Mouse (Mus musculus): ENCODE measurements around the gene Izumo4.
A peak's percentile ranks its signal among the peaks of the same experiment; 100 is the strongest.

The Izumo4 gene

DNA sequence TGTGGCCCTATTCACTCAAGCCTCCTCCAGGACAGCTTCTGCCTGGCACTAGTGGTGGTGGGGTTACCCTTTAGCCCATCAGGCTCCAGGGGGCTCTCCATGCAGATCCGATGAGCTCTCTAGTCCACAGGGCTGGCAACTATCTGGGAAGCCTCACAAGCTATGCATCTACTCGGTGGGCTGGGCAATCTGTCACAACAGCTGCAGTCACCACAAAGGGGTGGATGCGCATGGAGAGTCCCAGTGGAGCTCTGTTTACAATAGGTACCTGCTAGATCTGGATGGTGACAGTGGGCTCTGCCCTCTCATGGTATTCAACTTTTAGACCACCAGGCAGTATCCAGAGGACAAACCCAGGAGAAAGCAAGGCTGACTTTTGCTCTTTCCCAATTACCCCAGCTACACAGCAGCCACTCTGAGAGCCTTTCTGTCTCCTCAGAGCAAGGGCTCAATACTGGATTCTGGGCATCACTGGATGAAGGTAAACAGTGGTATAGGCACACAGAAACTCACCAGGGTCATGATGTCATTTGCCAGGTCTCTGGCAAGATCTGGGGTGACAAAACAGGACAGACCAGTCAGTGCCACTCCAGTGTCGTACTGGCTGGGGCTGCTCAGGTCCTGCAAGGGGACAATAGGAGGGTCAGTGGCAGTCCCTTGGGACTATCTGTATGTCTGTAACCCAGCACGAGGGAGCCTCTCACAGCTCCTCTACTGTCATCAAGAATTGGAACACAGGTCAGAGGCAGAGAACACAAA lies 25.6 kb downstream of the Izumo4 start:
- no peak for DNase-seq (ENCODE audit: low read depth)

DNA sequence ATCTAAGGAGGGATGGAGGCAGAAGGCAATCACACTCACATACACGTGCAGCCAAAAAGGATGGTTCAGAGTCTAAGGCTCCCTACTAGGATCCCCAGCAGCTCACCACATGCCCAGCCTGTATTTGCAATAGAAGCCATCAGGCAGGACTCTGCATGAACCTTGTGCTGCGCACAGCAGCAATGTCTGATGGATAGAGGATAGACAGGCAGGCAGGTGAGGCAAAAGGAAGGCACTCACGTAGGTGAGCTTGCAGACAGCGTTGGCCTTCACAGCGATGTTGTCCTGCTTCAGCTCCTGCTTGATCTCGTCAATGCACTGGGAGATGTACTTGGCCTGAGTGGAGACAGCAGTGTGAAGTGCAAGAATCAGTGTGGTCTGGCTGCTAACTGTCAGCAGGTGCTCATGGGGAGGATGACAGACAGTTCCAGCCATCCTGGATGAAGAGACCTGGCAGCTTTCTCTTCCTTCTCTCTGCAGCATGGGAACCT lies 30.7 kb downstream of the Izumo4 start:
- no peak for DNase-seq (ENCODE audit: low read depth)

DNA sequence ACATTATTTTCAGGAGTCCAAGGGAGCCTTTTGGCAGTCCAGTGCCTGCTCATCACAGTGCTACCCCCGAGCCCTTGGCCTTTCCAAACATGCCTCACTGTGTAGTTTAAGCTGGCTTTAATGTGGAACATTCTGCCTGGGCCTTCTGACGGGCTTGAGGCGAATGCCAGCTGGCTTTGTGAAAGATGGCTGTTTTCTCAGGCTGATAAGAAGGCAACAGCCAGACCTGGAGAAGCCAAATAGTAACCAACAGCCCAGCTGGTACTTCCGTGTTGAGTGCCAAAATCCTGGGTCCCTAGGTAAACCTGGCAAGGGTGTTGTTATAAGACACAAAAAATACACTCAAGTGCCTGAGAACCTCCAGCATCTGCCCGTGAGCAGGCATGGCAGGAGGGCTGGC lies 34.7 kb downstream of the Izumo4 start:
- no peak for DNase-seq (ENCODE audit: low read depth)

DNA sequence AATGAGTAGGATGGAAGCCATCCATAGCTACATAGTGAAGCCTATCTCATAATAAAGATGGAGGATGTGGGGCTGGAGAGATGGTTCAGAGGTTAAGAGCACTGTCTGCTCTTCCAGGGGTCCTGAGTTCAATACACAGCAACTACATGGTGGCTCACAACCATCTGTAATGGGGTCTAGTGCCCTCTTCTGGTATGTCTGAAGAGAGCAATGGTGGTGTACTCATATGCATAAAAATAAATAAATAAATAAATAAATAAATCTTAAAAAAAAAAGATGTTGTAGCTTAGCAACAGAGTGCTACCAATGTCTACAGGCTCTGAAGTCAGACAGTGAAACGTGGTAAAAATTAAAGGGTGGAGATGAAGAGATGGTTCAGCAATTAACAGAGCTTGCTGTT lies 36.7 kb downstream of the Izumo4 start:
- DNase-seq (ENCODE audit: low read depth): peak; percentile 56

DNA sequence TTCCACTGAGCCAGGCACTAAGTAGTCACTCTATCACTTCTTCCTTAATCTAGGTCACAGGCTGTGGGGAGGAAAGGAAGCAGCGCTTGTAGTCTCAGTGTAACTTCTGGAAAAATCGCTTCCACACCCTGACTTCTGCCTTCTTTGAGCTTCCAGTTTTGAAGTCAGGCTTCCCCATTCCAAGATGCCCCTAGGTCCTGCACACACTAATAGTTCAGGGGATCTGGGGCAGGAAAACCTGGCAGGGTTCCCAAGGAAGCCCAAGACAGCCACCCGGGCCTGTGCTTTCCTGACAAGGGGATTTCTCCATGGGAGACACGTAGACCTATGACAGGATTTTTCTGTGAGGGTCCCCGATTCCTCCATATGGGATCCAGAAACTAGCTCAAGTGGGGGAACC lies 39.2 kb downstream of the Izumo4 start:
- no peak for DNase-seq (ENCODE audit: low read depth)

DNA sequence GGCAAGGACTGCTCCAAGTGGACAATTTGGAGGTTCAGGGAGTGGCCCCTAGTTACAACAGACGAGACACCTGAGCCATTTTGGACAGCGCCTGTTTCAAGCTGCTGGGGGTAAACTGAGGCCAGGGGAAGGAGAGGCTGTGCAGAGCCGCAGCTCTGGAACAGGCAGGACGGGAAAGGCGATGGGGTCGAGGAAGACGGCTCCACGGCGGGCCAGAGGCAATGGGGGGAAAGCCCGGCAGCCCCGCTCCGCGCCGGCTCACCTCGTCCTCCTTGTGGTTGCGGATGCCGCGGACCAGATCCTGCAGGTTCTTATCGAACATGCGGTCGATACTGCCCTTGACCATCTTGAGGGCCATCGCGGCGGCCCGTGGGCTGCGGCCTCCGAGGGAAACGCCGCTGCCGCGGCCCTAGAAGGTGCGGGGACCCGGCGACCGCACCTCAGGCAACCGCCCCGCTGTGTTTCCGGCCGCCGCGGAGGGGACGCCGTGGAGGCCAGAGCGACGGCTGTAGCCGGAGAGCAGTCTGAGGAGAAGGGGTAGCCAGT lies 39.7 kb downstream of the Izumo4 start:
- no peak for DNase-seq (ENCODE audit: low read depth)

DNA sequence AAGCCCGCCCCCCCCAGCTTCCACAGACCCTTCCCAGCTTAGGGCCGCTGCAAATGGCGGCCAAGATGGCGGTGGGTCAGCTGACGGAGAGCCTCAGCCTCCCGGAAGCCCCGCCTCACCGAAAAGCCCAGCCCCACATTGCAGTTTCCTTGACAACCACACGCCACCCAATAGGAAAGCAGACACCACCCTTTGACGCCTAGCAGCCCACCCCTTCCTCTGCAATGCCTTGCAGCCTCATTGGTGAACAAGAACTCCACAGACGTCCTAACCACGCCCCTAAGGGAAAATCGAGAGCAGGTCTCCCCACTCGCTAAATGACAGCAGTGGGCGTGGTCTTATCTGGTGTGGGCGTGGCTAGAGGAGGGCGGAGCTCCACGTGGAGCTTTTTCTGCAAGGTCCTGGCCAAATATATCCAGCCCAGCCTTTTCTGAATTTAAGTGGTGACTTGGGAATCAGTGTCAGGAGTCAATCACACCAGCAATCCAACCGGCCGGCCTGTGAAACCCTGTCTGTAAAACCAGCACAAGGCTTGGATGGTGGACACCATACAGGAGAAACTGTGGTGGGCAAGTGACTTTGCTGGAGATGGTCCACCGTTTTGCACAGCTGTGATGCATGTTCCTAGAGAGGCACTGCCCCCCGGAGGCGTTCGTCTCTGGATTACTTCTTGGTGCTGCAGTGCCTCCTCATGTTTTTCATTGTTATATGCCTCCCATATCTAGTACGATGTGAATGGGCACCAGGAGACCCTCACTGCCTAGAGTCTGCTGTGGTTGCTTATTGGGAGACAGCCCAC lies 40.4 kb downstream of the Izumo4 start, which contains the start of gene Ap3d1:
Gene Ap3d1, minus strand, starts transcription at position 85 of the 799 bp plus-strand sequence.
- DNase-seq (ENCODE audit: low read depth): peak; percentile 100

DNA sequence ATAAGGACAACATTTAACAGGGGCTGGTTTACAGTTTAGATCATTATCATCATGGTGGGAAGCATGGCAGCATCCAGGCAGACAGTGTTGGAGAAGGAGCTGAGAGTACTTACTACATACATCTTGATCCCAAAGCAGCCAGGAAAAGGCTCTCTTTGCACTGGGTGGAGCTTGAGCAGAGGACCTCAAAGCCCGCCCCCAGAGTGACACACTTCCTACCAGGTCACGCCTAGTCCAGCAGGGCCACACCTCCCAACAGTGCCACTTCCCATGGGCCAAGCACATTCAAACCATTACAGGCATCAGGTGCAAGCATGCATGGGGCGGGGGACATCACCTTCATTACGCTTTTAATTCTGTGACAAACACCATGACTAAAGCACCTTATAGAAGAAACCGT lies 42.3 kb downstream of the Izumo4 start:
- peak; percentile 91 for DNase-seq (ENCODE audit: low read depth)

DNA sequence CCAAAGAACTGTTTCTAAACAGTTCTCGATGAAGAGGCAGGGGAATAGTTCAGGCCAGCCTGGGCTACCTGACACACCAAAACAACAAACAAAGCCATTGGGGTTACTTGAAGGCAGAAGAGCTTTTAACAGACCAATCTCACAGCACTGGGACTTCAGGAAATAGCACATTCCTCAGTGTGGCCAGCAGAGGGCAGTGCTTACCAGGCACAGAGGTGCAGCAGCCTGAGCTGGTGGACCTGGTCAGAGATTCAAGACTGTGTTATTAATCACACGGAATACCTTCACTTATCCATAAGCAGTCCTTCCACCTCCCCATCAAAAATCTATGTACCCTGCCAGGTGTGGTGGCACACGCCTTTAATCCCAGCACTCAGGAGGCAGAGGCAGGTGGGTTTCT lies 45.4 kb downstream of the Izumo4 start:
- DNase-seq (ENCODE audit: low read depth): peak; percentile 87

DNA sequence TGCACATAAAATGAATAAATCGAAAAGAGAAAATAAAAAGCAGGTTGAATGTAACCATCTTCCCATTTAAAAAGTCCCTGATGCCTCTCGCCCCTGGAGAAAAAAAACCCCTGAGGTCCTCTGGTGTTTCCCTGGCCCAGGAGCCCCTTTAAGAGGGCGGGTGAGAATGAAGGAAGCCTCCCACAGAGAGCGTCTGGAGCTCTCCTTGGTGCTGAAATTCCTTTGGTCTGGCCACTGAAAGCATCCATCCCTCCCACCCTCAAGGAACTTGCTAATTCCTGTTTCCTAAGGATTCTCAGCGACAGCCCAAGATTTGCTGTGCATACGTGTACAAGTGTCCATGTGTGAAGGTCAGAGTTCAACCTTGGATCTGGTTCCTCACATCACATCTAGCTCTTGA lies 46.6 kb downstream of the Izumo4 start:
- peak; percentile 73 for DNase-seq (ENCODE audit: low read depth)

DNA sequence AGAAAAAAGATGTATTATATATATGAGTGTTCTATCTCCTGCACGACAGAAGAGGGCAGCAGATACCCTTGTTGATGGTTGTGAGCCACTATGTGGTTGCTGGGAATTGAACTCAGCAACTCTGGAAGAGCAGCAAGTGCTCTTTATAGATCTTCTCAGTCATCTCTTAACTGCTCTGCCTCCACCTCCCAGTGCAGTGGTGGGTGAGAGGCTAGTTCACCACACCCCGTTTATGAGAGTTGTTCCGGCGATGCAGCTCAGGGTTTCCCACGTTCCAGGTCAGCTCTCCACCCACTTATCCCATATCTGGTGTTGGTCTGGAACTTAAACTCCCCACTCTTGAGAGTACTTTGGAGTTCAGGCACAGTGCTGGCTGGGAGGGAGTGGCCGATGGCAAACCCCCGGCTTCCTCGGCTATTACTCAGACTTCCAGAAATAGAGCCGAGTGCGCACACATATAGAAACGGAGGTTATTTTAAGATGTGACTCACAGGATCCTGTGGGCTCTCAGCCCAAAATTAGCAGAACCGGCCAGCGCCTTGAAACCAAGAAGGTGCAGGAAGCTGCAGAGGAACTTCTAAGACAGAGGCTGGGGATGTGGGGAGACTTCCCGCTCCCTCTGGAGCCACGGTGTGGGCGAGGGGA lies 49.3 kb downstream of the Izumo4 start:
- DNase-seq (ENCODE audit: low read depth): peak; percentile 98

DNA sequence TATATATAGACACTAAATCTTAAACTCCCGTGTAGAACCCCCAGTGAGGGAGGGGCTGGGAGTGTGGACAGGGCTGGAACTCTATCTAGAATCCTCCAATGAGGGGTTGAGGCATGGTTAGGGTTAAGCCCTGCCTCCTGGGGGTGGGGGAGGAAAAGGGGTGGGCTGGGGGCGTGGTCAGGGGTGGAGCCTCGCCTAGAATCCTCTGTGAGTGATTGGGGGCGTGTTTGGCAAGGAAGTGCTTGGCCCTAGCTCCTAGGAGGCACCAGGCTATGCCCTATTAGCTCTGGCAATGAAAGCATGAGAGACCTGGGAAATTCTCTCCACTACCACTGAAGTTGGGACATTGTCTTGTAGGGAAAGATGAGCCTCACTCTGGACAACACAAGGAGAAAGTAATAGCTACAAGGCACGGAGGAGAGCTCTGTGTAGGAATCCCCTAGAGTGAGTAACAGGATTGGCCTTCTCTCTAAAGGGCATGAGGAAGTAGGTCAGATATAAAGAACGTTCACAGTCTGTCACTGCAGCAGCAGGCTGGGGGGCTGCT lies 50.2 kb downstream of the Izumo4 start:
- peak; percentile 96 for DNase-seq (ENCODE audit: low read depth)

DNA sequence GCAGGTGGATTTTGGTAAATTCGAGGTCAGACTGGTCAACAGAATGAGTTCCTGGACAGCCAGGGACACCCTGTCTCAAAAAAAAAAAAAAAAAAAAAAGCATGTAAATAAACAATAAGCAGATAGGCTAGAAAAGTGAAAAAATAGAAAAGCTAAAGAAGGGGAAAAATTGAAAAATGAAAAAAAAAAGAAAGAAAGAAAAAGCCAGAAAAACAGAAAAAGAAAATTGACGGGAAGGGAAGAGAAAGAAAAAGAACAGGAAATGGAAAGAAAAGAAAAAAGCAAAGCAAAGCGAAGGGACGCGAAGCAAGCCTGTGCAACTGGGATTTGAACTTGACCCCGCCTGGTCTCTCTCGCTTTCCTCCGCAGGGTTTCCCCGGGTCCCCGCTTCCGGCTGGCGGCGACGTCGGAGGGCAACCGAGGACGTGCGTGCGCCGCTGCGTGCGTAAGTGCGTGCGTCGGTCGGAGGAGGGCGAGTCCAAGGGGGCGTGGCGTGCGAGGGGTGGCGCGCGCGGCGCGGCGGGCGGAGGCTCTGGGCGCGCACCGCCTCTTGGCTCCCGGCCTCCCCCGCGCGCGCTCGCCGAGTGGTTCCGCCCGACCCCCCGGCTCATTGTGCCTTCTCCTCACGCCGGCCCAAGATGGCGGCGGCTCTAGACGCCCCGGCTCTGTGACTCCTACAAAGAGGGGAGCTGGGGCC lies 52.8 kb downstream of the Izumo4 start, which contains the start of gene Dot1l:
Gene Dot1l, plus strand, starts transcription at position 613 of the 697 bp plus-strand sequence.
- peak; percentile 97 for DNase-seq (ENCODE audit: low read depth)
